Mouse (Mus musculus): Measurements from ENCODE around the gene Zfp335.
"Not testable (repeated sequence)": the region's sequence is repeated elsewhere in the genome, so short reads cannot be mapped to it uniquely, and the experiment has no call there.

The Zfp335 gene

GRCm38 (mm10) chr2:164895885-164896284, 15.7 kb downstream of the Zfp335 start:
- no peak for DNase-seq (ENCODE audit: low read depth, low spot score)

GRCm38 (mm10) chr2:164894644-164895043, 16.9 kb downstream of the Zfp335 start:
- DNase-seq (ENCODE audit: low read depth, low spot score) = no peak

GRCm38 (mm10) chr2:164894048-164894447, 17.5 kb downstream of the Zfp335 start:
- no peak for DNase-seq (ENCODE audit: low read depth, low spot score)

- no peak for DNase-seq (ENCODE audit: low read depth, low spot score)
Observed at GRCm38 (mm10) chr2:164892696-164893216, 18.8 kb downstream of the Zfp335 start.

- DNase-seq (ENCODE audit: low read depth, low spot score) = no peak
Observed at GRCm38 (mm10) chr2:164891908-164892695, 19.5 kb downstream of the Zfp335 start.

- no peak for DNase-seq (ENCODE audit: low read depth, low spot score)
Observed at GRCm38 (mm10) chr2:164891056-164891834, 20.3 kb downstream of the Zfp335 start.

- no peak for DNase-seq (ENCODE audit: low read depth, low spot score)
Observed at GRCm38 (mm10) chr2:164890411-164891049, 21.0 kb downstream of the Zfp335 start.

GRCm38 (mm10) chr2:164889960-164890359, 21.6 kb downstream of the Zfp335 start:
- DNase-seq (ENCODE audit: low read depth, low spot score) = no peak

- no peak for DNase-seq (ENCODE audit: low read depth, low spot score)
Observed at GRCm38 (mm10) chr2:164888996-164889395, 22.6 kb downstream of the Zfp335 start.

- no peak for DNase-seq (ENCODE audit: low read depth, low spot score)
Observed at GRCm38 (mm10) chr2:164886617-164887016, 24.9 kb downstream of the Zfp335 start.

- no peak for DNase-seq (ENCODE audit: low read depth, low spot score)
Observed at GRCm38 (mm10) chr2:164885788-164886187, 25.8 kb downstream of the Zfp335 start.

GRCm38 (mm10) chr2:164882619-164883018, 28.9 kb downstream of the Zfp335 start:
- DNase-seq (ENCODE audit: low read depth, low spot score) = no peak

GRCm38 (mm10) chr2:164879568-164880277, 31.8 kb downstream of the Zfp335 start:
- peak; percentile 95 for DNase-seq (ENCODE audit: low read depth, low spot score)

GRCm38 (mm10) chr2:164879228-164879567, 32.4 kb downstream of the Zfp335 start, which contains the start of gene Pcif1:
Gene Pcif1 (plus strand): TSS chr2:164879304.
- peak; percentile 82 for DNase-seq (ENCODE audit: low read depth, low spot score)

GRCm38 (mm10) chr2:164878509-164879227, 32.9 kb downstream of the Zfp335 start:
- DNase-seq (ENCODE audit: low read depth, low spot score) = peak; percentile 64

- not testable (repeated sequence) for DNase-seq (ENCODE audit: low read depth, low spot score)
Observed at GRCm38 (mm10) chr2:164877376-164878215, 34.0 kb downstream of the Zfp335 start.

- DNase-seq (ENCODE audit: low read depth, low spot score) = not testable (repeated sequence)
Observed at GRCm38 (mm10) chr2:164875648-164876047, 35.9 kb downstream of the Zfp335 start.

- DNase-seq (ENCODE audit: low read depth, low spot score) = no peak
Observed at GRCm38 (mm10) chr2:164874239-164874769, 37.3 kb downstream of the Zfp335 start.

- no peak for DNase-seq (ENCODE audit: low read depth, low spot score)
Observed at GRCm38 (mm10) chr2:164873621-164874020, 37.9 kb downstream of the Zfp335 start.

Measured in retina, adult 2 months (tissue).